Mouse (Mus musculus): ENCODE results near the gene Rbfox1. TPM values are rescaled to one million over a fixed set of nuclear protein-coding genes. Genes with fewer than 3 reads are reported as not detected.

The Rbfox1 gene
- polyA plus RNA-seq, 1 experiment: not detected

- WGBS: 77% methylated on average over 4 of the region's 4 CpGs
- no peaks in the 10 kb centered on the region for H3K4me1 ChIP-seq (ENCODE audit: control insufficient read depth, insufficient read depth, low read length)
- H3K27ac ChIP-seq (ENCODE audit: control insufficient read depth, insufficient read depth, low read depth, low read length, poor library complexity): no peak overlapping the region
- TF ChIP-seq POLR2A (IDR thresholded peaks at IDR 0.05; ENCODE audit: borderline replicate concordance, control insufficient read depth, low read depth, low read length): no peak
- H3K4me3 ChIP-seq (replicated peaks; ENCODE audit: control insufficient read depth, low read depth, low read length): no peak overlapping the region
Observed at GRCm38 (mm10) chr16:5997651-5998050, 112.5 kb downstream of the Rbfox1 start.

- TF ChIP-seq POLR2A (IDR thresholded peaks at IDR 0.05; ENCODE audit: borderline replicate concordance, control insufficient read depth, low read depth, low read length) (no peak), CTCF (IDR thresholded peaks at IDR 0.05; ENCODE audit: control insufficient read depth, insufficient read depth, low read length) (no peak)
- H3K4me1 ChIP-seq (ENCODE audit: control insufficient read depth, insufficient read depth, low read length): no peaks in the 10 kb centered on the region
- 44% methylated on average over 1 of the region's 1 CpGs for WGBS
- H3K4me3 ChIP-seq (replicated peaks; ENCODE audit: control insufficient read depth, low read depth, low read length): no peak overlapping the region
- H3K27ac ChIP-seq (ENCODE audit: control insufficient read depth, insufficient read depth, low read depth, low read length, poor library complexity): no peak overlapping the region
Observed at GRCm38 (mm10) chr16:6000016-6000415, 114.9 kb downstream of the Rbfox1 start.

GRCm38 (mm10) chr16:6006996-6007395, 121.8 kb downstream of the Rbfox1 start:
- Histone ChIP-seq H3K4me1 (ENCODE audit: control insufficient read depth, insufficient read depth, low read length) (no peaks in the 10 kb centered on the region), H3K4me3 (replicated peaks; ENCODE audit: control insufficient read depth, low read depth, low read length) (no peak overlapping the region), H3K27ac (ENCODE audit: control insufficient read depth, insufficient read depth, low read depth, low read length, poor library complexity) (no peak overlapping the region)
- TF ChIP-seq CTCF (IDR thresholded peaks at IDR 0.05; ENCODE audit: control insufficient read depth, insufficient read depth, low read length) (no peak), POLR2A (IDR thresholded peaks at IDR 0.05; ENCODE audit: borderline replicate concordance, control insufficient read depth, low read depth, low read length) (no peak)

GRCm38 (mm10) chr16:6012853-6013252, 127.7 kb downstream of the Rbfox1 start:
- TF ChIP-seq CTCF (IDR thresholded peaks at IDR 0.05; ENCODE audit: control insufficient read depth, insufficient read depth, low read length): no peak
- no peak for TF ChIP-seq POLR2A (IDR thresholded peaks at IDR 0.05; ENCODE audit: borderline replicate concordance, control insufficient read depth, low read depth, low read length)
- Histone ChIP-seq H3K27ac (ENCODE audit: control insufficient read depth, insufficient read depth, low read depth, low read length, poor library complexity) (no peak overlapping the region), H3K4me3 (replicated peaks; ENCODE audit: control insufficient read depth, low read depth, low read length) (no peak overlapping the region), H3K4me1 (ENCODE audit: control insufficient read depth, insufficient read depth, low read length) (no peaks in the 10 kb centered on the region)
- 65% methylated on average over 3 of the region's 3 CpGs for WGBS

- WGBS: 37% methylated on average over 5 of the region's 5 CpGs
- no peak overlapping the region for H3K4me3 ChIP-seq (replicated peaks; ENCODE audit: control insufficient read depth, low read depth, low read length)
- TF ChIP-seq CTCF (IDR thresholded peaks at IDR 0.05; ENCODE audit: control insufficient read depth, insufficient read depth, low read length) (no peak), POLR2A (IDR thresholded peaks at IDR 0.05; ENCODE audit: borderline replicate concordance, control insufficient read depth, low read depth, low read length) (no peak)
- H3K4me1 ChIP-seq (ENCODE audit: control insufficient read depth, insufficient read depth, low read length): no peaks in the 10 kb centered on the region
- H3K27ac ChIP-seq (ENCODE audit: control insufficient read depth, insufficient read depth, low read depth, low read length, poor library complexity): no peak overlapping the region
Observed at GRCm38 (mm10) chr16:6018639-6019038, 133.5 kb downstream of the Rbfox1 start.

- no peak overlapping the region for H3K4me3 ChIP-seq (replicated peaks; ENCODE audit: control insufficient read depth, low read depth, low read length)
- no peak overlapping the region for H3K27ac ChIP-seq (ENCODE audit: control insufficient read depth, insufficient read depth, low read depth, low read length, poor library complexity)
- TF ChIP-seq CTCF (IDR thresholded peaks at IDR 0.05; ENCODE audit: control insufficient read depth, insufficient read depth, low read length): no peak
- no peak for TF ChIP-seq POLR2A (IDR thresholded peaks at IDR 0.05; ENCODE audit: borderline replicate concordance, control insufficient read depth, low read depth, low read length)
- H3K4me1 ChIP-seq (ENCODE audit: control insufficient read depth, insufficient read depth, low read length): no peaks in the 10 kb centered on the region
- WGBS: 34% methylated on average over 1 of the region's 1 CpGs
Observed at GRCm38 (mm10) chr16:6019361-6019760, 134.2 kb downstream of the Rbfox1 start.

- H3K4me3 ChIP-seq (replicated peaks; ENCODE audit: control insufficient read depth, low read depth, low read length): no peak overlapping the region
- TF ChIP-seq CTCF (IDR thresholded peaks at IDR 0.05; ENCODE audit: control insufficient read depth, insufficient read depth, low read length): no peak
- TF ChIP-seq POLR2A (IDR thresholded peaks at IDR 0.05; ENCODE audit: borderline replicate concordance, control insufficient read depth, low read depth, low read length): no peak
- WGBS: 56% methylated on average over 1 of the region's 1 CpGs
- H3K4me1 ChIP-seq (ENCODE audit: control insufficient read depth, insufficient read depth, low read length): no peaks in the 10 kb centered on the region
- no peak overlapping the region for H3K27ac ChIP-seq (ENCODE audit: control insufficient read depth, insufficient read depth, low read depth, low read length, poor library complexity)
Observed at GRCm38 (mm10) chr16:6031280-6031679, 146.1 kb downstream of the Rbfox1 start.

GRCm38 (mm10) chr16:6032563-6032962, 147.4 kb downstream of the Rbfox1 start:
- H3K4me3 ChIP-seq (replicated peaks; ENCODE audit: control insufficient read depth, low read depth, low read length): no peak overlapping the region
- TF ChIP-seq CTCF (IDR thresholded peaks at IDR 0.05; ENCODE audit: control insufficient read depth, insufficient read depth, low read length) (no peak), POLR2A (IDR thresholded peaks at IDR 0.05; ENCODE audit: borderline replicate concordance, control insufficient read depth, low read depth, low read length) (no peak)

GRCm38 (mm10) chr16:6034876-6035275, 149.7 kb downstream of the Rbfox1 start:
- Histone ChIP-seq H3K4me3 (replicated peaks; ENCODE audit: control insufficient read depth, low read depth, low read length) (no peak overlapping the region), H3K27ac (ENCODE audit: control insufficient read depth, insufficient read depth, low read depth, low read length, poor library complexity) (no peak overlapping the region), H3K4me1 (ENCODE audit: control insufficient read depth, insufficient read depth, low read length) (no peaks in the 10 kb centered on the region)
- TF ChIP-seq CTCF (IDR thresholded peaks at IDR 0.05; ENCODE audit: control insufficient read depth, insufficient read depth, low read length) (no peak), POLR2A (IDR thresholded peaks at IDR 0.05; ENCODE audit: borderline replicate concordance, control insufficient read depth, low read depth, low read length) (no peak)
- 74% methylated on average over 3 of the region's 3 CpGs for WGBS

More at GRCm38 (mm10) chr16:6032563-6032962, 147.4 kb downstream of the Rbfox1 start:
- H3K27ac ChIP-seq (ENCODE audit: control insufficient read depth, insufficient read depth, low read depth, low read length, poor library complexity): no peak overlapping the region
- 82% methylated on average over 7 of the region's 7 CpGs for WGBS
- no peaks in the 10 kb centered on the region for H3K4me1 ChIP-seq (ENCODE audit: control insufficient read depth, insufficient read depth, low read length)

Data from bone marrow, adult 2 months (tissue).